Mouse (Mus musculus) CD4-positive, CD25-positive, alpha-beta regulatory T cell, adult 2 months (primary cell): ENCODE measurements around the gene Tnr.
A peak's percentile ranks its signal among the peaks of the same experiment; 100 is the strongest.
"Not testable (repeated sequence)": the region's sequence is repeated elsewhere in the genome, so short reads cannot be mapped to it uniquely, and the experiment has no call there.

Experiments used
- DNase-seq: peaks from one replicate; pipeline ENCODE4 v3.0.0-alpha.2; 2012; ENCODE audit warnings: low read depth, low spot score

The Tnr gene

DNA sequence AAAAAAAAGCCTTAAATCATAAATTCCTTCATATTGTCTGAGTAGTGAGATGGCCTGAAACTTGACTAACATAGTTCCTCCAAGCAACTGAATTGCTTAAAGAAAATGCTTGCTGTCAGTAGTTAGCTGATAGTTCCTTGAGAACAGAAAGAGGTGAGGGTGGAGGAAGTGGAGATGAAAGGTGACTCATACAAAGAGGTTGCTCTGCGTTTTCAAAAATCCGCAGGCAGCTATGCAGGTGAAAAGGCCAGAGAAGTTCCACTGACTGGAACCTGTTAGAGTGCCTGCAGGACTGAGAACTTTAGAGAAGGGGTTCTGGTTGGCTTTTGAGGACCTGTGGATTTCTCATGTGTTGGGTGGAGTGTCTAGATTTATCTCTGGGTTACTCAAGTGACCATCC, 414.9 kb downstream of the Tnr start:
- peak; percentile 47 for DNase-seq

DNA sequence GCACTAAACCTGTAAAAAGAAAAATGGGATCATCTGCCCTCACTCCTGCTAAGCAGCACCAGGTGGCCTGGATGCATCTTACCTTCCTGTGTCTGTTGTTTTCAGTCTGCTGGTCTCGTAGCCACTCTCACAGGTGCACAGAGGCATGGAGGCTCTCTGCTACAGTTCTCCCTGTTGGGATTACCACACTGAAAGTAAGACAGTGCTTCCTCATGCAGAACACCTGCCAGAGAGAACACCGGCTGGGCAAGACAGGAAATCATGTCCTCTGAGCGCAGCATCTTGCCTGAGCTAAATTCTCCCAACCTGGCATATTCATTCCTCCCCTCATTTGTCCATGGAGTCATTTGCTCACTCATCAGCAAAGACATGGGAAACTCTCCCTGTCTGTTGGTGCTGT, 415.8 kb downstream of the Tnr start:
- no peak for DNase-seq

DNA sequence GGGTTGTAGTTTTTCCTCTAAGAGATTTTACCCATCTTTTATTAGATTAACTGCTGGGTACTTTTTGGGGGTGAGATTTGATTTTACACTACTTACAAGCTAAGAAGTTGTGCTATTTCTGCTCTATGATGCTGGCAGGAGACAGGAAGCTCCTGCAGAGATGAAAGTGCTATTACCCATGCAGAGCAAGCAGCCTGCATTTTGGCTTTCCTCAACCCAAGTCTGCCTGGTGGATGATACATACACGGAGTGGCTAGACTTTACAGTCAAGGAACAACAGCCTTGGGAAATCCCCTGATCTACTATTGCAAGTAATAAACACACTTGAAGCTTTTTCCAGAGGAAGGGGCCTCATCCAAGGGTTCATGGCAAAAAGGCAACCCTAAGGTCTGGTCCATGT, 430.0 kb downstream of the Tnr start:
- DNase-seq: peak; percentile 51

DNA sequence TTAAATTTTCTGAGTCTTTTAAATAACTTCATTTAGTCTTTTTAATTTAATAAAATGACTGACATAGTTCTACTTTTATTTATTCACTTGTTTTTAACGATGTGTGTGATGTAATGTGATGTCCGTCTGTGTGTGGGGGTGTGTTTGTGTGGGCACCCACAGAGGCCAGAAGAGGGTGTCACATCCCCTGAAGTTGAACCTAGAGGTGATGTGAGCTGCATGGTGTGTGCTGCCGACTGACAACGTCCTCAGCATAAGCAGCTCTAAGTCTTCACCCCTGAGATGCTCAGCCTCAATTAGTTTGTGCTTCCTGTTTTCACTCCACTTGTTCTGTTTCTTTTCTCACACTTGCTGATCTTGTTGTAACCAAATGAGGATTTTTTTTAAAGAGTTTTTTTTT, 439.8 kb downstream of the Tnr start:
- peak; percentile 16 for DNase-seq

DNA sequence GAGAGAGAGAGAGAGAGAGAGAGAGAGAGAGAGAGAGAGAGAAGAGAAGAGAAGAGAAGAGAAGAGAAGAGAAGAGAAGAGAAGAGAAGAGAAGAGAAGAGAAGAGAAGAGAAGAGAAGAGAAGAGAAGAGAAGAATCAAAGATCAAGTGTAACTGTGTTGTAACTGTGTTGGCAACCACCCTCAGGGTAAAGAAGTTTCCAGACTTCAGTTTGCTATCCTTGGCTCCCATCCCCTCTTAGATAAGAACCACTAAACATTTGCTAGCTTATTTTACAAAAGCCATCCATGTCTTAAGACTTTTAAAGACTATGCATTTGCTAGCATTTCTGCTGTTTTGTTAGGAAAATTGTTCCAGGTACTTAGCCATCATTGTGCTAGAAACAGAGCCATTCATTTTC, 442.7 kb downstream of the Tnr start:
- not testable (repeated sequence) for DNase-seq

- DNase-seq: no peak
Measured at GRCm38 (mm10) chr1:159968395-159968794, 444.8 kb downstream of the Tnr start.

DNA sequence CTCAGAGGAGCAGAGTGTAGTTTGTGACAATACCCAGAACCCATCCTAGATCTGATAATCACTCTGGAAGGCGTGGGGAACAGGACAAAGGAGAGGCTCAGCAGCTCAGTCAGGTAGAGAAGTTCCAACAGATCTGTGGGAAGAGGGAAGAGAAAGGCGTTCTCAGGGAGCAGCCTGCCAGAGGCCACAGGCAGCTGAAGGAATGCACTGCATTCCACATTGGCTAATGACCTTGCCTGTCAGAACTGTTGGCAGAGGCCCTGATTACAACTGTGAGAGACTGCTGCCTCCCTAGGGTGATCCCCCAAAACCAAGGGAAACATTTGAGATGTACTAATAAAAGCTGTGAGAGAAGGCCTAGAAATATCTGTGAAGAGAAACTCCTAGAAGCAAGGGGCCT, 454.2 kb downstream of the Tnr start:
- no peak for DNase-seq

DNA sequence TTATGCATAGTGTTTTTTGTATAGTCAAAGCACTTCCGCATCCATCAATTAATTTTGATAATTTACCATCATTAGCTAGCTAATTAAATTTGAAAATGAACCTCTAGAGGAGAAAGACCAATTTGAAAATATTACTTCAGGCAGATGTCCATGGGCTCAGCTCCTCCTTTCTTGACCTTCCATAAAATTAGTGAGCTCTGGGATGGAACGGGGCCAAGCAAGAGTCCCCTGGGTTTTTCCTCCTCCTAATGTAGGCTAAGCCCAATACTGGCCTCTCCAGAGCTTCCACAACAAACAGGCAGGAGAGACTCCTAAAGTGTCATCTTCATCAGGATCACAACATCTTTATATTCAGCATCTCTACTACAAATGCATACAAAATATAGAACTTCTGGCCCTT, 455.5 kb downstream of the Tnr start:
- DNase-seq: no peak

DNA sequence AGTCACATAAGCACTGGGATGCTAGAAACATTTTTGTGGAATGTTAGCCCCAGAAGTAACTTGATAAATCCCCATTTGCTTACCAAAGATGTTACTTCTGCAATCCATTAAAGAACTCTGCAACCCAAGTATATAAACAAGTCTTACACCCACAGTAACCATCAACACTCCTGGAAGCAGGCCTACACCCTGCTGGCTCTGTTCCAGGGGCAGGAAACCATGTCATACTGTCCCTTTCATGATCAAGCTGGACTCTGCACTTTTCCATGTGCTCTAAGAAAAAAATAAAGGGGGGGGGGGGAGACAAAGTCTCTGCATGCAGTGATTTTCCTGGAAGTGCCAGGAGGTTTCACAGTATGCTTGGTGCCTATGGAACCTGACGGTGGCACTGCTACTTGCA, 456.8 kb downstream of the Tnr start:
- no peak for DNase-seq
